Mouse (Mus musculus) granulocyte monocyte progenitor cell, adult 5-6 weeks (primary cell): ENCODE data around the gene Kcnq4. TPM values are rescaled to one million over a fixed set of nuclear protein-coding genes. Genes with fewer than 3 reads are reported as not detected.

Experiments
- ATAC-seq: replicated peaks from 2 replicates; pipeline ENCODE4 v1.8.0; 2016; ENCODE audit warnings: mild to moderate bottlenecking, moderate TSS enrichment, inconsistent platforms; ENCODE audit not compliant: poor library complexity, severe bottlenecking
- total RNA-seq, 2 experiments: library from RNA; stranded (forward) in 1 of 2; stranded (reverse) in 1 of 2; fragments of 200-712, 200-1000 nt in 1 of 2; fragments of >200 nt in 1 of 2; fragmentation: Nextera tagmentation in 1 of 2; gene quantifications; 2 replicates each; pipeline ENCODE4 v1.2.3; 2014 to 2017

Kcnq4 gene
- total RNA-seq (2014; fragmentation: Nextera tagmentation) = 0.96 TPM in 1 of 2 replicates, not detected in the other
- total RNA-seq (2017) = not detected in 2 replicates

DNA sequence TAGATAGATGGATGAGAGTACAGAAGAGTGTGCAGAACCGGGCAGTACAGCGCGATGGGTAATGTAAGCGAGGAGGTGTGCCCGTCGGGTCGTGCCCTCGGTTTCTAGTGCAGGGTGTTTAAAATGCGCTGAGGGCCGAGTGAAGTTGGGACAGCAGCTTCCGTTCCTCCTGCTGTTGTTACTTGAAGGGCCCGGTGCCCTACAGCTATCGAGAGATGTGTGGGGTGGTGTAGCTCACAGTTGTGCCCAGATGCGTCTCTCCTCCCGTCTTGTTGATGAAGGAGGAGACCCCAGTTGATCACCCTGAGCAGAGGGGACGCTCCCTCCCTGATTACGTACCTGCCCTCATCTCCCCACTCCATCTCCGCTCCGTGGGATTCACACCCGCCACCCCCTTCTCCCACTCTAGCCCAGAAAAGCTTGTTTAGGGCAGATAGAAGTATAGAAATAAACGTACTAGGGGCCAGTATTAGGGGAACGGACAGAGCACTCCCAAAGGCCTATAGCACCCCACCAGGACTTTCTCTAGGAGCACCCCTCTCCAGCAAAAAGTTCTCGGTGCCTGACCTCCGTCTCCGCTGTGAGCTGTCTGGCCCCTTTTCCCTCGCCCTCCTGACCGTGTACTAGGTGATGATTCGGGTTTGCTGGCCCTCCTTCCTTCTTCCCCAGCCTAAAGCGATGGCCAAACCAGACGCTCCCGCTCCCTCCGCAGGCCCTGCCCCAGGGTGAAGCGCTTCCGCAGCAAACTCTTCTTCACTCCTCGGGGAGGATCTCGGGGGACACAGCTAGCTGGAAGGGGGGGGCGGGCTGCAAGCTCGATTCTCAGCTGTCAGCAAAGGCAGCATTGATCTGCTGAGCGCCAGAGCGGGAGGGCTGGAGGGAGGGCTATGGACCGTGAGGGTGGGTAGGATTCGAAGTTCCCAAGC is at the start of gene Kcnq4:
Gene Kcnq4, minus strand, starts transcription at position 672 of the 926 bp plus-strand sequence.
- ATAC-seq = no peak

DNA sequence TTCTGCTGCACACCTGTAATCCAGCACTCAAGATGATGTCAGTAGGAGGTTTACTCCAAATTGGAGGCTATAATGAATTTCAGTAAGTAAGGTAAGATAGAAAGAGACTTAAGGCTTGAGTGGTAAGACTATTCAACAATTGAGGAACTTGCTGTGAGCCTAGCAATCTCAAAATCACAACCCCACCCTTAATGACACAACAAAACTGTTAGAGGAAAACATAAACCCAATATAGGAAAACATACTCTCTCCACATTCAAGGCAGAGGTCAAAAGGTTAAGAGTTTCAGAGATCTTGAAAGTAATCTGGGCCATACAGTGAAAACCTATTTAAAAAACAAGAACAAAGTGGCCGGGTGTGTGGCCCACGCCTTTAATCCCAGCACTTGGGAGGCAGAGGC is 48.3 kb upstream of the Kcnq4 start:
- peak; percentile 66 for ATAC-seq

DNA sequence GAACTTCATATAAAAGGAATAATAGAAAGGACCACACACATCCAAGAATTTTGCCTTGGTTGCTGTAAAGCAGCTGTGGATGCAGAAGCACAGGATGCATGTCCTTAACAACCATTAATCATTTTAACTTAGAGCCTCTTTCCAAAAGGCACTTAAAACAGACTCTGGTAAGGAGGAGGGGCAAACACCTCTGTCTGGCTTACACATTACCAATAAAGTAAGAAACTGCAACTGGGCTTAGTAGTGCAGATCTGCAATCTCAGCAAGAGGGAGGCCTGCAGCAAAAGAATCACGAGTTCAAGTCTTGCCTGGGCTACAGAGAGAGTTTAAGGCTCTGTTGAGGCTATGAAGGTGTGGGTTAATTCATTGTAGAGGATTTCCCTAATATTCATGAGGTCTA is 47.2 kb upstream of the Kcnq4 start:
- ATAC-seq = no peak

GRCm38 (mm10) chr4:120792918-120793317 is 44.5 kb upstream of the Kcnq4 start:
- no peak for ATAC-seq

DNA sequence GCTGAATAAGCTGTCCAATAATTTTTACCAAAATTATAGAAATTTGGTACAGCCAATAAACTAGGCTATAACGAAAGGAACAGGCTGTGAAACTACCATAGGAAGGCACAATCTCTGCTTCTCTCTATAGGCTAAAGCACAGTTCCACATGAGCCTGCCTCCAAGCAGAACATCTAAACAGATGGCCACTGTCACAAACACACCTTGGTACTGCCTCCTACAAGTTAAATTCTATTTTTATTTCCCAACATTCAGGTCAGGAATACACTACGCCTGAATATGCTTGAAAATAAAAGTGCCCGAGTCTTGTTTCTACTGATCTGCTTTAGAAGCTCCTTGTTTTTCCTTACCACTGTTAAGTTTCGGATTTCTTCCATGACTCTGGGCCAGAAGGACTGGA is 41.6 kb upstream of the Kcnq4 start:
- ATAC-seq = no peak

GRCm38 (mm10) chr4:120755801-120756200 is 7.4 kb upstream of the Kcnq4 start:
- ATAC-seq = no peak

DNA sequence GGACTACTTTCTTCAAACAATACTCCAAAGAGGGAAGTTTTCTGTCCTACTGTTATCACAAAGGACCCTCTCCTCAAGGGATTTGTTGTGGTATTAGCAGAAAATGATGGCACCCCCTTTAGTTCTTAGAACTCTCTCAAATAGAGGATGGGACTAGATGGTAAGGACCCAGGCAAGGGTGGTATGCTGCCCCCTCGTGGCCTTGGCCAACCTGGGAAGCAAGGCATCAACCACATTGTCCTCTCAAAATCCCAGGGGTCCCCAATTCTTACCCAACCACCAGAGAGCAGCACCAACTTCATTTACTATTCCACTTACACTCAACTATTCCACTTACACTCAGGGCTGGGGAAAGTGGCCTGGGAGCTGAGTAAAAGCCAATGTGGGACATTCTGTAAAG is 6.9 kb upstream of the Kcnq4 start:
- peak; percentile 82 for ATAC-seq

DNA sequence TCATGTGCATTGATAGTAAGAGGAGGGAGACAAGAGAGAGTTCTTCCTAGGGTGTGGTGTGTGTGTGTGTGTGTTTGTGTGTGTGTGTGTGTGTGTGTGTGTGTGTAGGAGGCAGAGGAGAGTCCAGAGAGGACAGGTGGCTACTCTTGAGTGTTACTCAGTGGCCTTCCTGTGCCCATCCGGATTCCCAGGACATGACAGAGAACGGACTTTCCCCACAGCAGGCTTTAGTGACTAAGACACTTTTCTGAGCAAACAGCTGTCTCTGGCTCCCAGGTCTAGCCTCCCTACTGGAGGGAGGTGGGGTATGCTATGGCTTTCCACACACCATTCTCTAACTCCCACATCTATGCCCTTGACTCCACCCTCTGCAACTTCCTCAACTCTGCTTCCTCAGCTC is 1.2 kb upstream of the Kcnq4 start:
- peak; percentile 36; the same call in 1 of the 2 replicates for ATAC-seq

GRCm38 (mm10) chr4:120747243-120747792 is 1.1 kb downstream of the Kcnq4 start:
- 0 out of 2 replicates have a peak, but pooled peaks have one; percentile 10 for ATAC-seq

- ATAC-seq = peak; percentile 25; the same call in 1 of the 2 replicates
Measured at GRCm38 (mm10) chr4:120746552-120747150, 1.8 kb downstream of the Kcnq4 start.

- ATAC-seq = no peak
Measured at GRCm38 (mm10) chr4:120745731-120746551, 2.5 kb downstream of the Kcnq4 start.

- no peak for ATAC-seq
Measured at GRCm38 (mm10) chr4:120743636-120744035, 4.8 kb downstream of the Kcnq4 start.

- no peak for ATAC-seq
Measured at GRCm38 (mm10) chr4:120741303-120741702, 7.1 kb downstream of the Kcnq4 start.

- no peak for ATAC-seq
Measured at GRCm38 (mm10) chr4:120734012-120734622, 14.3 kb downstream of the Kcnq4 start.

GRCm38 (mm10) chr4:120732737-120733136 is 15.7 kb downstream of the Kcnq4 start:
- ATAC-seq = no peak

GRCm38 (mm10) chr4:120731030-120731644 is 17.3 kb downstream of the Kcnq4 start:
- peak; percentile 79 for ATAC-seq

GRCm38 (mm10) chr4:120730574-120730973 is 17.8 kb downstream of the Kcnq4 start:
- no peak for ATAC-seq

DNA sequence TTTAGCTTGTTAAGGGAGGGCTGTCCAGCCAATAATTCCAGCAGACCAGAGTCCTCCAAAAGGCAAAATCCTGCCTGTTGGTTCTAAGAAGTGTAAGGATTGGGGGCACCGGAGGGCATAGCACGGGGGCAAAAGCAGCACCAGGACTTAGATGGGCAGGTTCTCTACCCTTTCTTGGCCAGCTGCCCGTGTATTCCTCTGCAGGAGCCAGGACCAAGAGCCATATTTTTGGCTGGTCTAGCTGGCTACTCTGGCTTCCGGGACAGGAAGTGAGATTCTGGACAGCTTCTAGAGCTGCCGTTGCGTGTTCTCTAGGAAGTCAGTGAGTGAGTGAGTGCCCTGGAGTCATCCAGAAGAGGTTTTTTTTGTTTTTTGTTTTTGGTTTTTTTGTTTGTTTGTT is 18.3 kb downstream of the Kcnq4 start:
- ATAC-seq = peak; percentile 46; the same call in 1 of the 2 replicates

DNA sequence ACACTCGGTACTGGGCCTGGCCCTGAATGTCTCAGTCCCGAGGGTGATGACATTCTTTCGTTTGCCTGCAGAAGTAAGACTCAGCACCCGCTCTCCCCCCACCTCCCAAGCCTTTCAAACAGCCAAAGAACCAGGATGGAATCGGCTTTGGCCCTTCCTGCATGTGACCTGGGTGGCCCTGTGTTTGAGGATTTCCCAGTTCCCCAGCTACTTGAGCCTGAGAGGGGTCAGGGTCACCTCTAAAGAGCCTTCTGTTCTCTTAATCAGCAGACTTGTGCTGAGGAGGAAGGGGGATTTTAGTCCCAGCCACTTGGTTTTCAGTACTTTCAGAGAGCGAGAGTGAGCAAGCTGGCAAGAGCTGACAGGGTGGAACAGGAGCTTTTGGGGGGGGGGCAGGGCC is 19.0 kb downstream of the Kcnq4 start:
- ATAC-seq = no peak
